Mouse (Mus musculus) lung, postnatal 0 days (tissue): ENCODE results near the gene Lhx5. TPM values are rescaled to one million over a fixed set of nuclear protein-coding genes. Genes with fewer than 3 reads are reported as not detected.

ENCODE experiments used
- ATAC-seq: fragments of 200-750 bp; cut with Nextera tagmentation; 2 replicates; pipeline ENCODE4 v1.8.0; 2017; ENCODE audit warnings: moderate library complexity
- DNase-seq: peaks from one replicate; pipeline ENCODE4 v3.0.0-alpha.2; 2016; ENCODE audit warnings: low spot score
- H3K27ac ChIP-seq: fragments of 300-500 bp; sonication (generic); 2 replicates; pipeline ENCODE4 v1.5.1; 2014; ENCODE audit warnings: antibody characterized with exemption, mild to moderate bottlenecking, low read length, mixed read lengths
- H3K27me3 ChIP-seq: fragments of 300-500 bp; sonication (generic); replicated peaks from 2 replicates; pipeline ENCODE4 v1.6.1; 2014; ENCODE audit warnings: low read length, mixed read lengths; ENCODE audit not compliant: insufficient read depth
- H3K36me3 ChIP-seq: fragments of 300-500 bp; sonication (generic); 2 replicates; pipeline ENCODE4 v1.6.1; 2014; ENCODE audit warnings: low read length, mixed read lengths; ENCODE audit not compliant: insufficient read depth
- H3K4me1 ChIP-seq: fragments of 300-500 bp; sonication (generic); 2 replicates; pipeline ENCODE4 v1.6.1; 2014; ENCODE audit warnings: antibody characterized with exemption, low read depth, low read length, mixed read lengths; ENCODE audit not compliant: insufficient read depth
- H3K4me2 ChIP-seq: fragments of 300-500 bp; sonication (generic); replicated peaks from 2 replicates; pipeline ENCODE4 v1.6.1; 2014; ENCODE audit warnings: low read depth, mild to moderate bottlenecking, low read length, moderate library complexity, mixed read lengths
- H3K4me3 ChIP-seq: fragments of 300-500 bp; sonication (generic); 2 replicates; pipeline ENCODE4 v1.5.1; 2014; ENCODE audit warnings: low read depth, low read length
- H3K9ac ChIP-seq: fragments of 300-500 bp; sonication (generic); replicated peaks from 2 replicates; pipeline ENCODE4 v1.6.1; 2014; ENCODE audit warnings: low read depth, mild to moderate bottlenecking
- H3K9me3 ChIP-seq: fragments of 300-500 bp; sonication (generic); 2 replicates; pipeline ENCODE4 v1.6.1; 2016; ENCODE audit warnings: low read length, mixed read lengths
- CTCF ChIP-seq: IDR thresholded peaks from 2 replicates; pipeline ENCODE4 v1.5.1; 2016; ENCODE audit warnings: antibody characterized with exemption, mild to moderate bottlenecking
- EP300 ChIP-seq: IDR thresholded peaks from 2 replicates; pipeline ENCODE4 v1.6.1; 2016; ENCODE audit warnings: antibody characterized with exemption, mild to moderate bottlenecking, control low read depth
- WGBS: fragments of 180-500 bp; shearing (Covaris S2); extraction: QIAGEN DNeasy Blood & Tissue Kit; methylation state at CpG from one replicate; pipeline ENCODE4 v1.1.7; 2014; 5-methylcytosine and 5-hydroxymethylcytosine counted together
- polyA plus RNA-seq: library from polyadenylated mRNA; unstranded; fragments of >200 nt; fragmentation: Nextera tagmentation; extraction: Ambion mirVana; gene quantifications from 2 replicates; pipeline ENCODE4 v1.2.1, GENCODE M21; 2015

Gene Lhx5
- polyA plus RNA-seq, 1 experiment from 2014 or later = not detected

DNA sequence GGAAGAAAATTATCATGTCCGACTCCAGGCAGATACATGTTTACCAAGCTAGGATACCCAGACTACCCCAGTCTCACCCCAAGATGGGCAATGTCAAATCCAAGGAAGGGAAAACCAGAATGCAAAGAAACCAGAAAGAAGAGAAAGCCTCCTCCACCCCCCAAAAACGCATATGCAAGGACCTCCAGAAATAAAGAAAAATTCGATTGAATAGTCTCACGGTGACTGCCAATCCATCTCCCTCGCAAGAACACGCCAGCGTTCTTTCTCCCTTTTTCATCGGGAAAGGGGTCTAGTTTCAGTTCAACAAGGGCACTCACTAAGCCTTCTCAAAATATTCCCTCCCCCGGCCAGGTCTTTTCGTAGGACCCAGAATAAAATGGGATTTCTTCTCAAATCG, 6.8 kb upstream of the Lhx5 start:
- H3K4me3 ChIP-seq = no peak overlapping the region
- WGBS = 2% methylated on average over 11 of the region's 11 CpGs
- DNase-seq = no peak
- H3K36me3 ChIP-seq = no peaks in the 10 kb centered on the region
- H3K27me3 ChIP-seq = peaks cover 58% of the 10 kb centered on the region
- TF ChIP-seq CTCF (no peak), EP300 (no peak)
- no peaks in the 10 kb centered on the region for H3K9me3 ChIP-seq
- no peak for ATAC-seq
- H3K27ac ChIP-seq = no peak overlapping the region
- no peak overlapping the region for H3K4me2 ChIP-seq
- H3K9ac ChIP-seq = no peak overlapping the region
- H3K4me1 ChIP-seq = no peaks in the 10 kb centered on the region

DNA sequence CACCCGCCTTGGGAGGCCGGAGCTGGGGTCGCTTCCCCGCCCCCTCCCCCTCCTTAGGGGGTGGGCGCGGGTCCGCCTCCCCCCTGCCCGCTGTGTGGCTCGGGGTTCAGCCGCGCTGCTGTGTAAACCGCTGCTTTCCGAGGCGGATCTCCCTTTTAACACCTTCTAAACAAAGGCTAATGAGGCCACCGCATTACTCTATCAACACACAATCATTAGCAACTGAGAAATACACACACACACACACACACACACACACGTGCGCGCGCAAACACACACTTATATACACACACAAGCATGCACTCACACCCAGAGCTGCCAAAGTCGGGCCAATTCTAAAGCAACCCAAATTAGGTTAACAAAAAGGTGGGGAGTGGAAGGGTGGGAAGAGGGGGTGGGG, 5.8 kb upstream of the Lhx5 start:
- Histone ChIP-seq H3K4me1 (no peaks in the 10 kb centered on the region), H3K9ac (no peak overlapping the region), H3K27me3 (peaks cover 67% of the 10 kb centered on the region), H3K9me3 (no peaks in the 10 kb centered on the region), H3K4me3 (no peak overlapping the region), H3K27ac (no peak overlapping the region), H3K4me2 (no peak overlapping the region), H3K36me3 (no peaks in the 10 kb centered on the region)
- ATAC-seq (no peak), DNase-seq (no peak)
- no peak for TF ChIP-seq EP300
- no peak for TF ChIP-seq CTCF
- WGBS = 2% methylated on average over 17 of the region's 20 CpGs

DNA sequence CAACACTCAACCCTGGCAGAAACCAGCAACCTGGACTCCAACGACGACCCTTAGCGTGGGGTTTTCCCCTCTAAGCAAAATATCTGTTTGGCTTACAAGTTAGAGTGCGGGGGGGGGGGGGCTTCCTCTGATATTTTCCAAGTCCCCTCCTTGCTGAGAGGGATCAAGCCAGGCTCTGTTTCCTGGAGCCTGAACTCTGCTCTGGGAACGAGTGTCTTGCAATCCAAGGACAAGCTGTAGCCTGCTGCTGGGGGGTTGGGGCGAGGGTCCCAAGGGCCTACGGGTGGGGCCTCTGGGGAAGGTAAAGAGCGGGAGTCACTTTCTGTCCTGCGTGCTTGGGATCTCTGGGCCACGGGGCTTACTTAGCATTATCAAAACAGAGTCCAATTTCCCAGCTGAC, 4.9 kb upstream of the Lhx5 start:
- TF ChIP-seq EP300 (no peak), CTCF (no peak)
- Histone ChIP-seq H3K36me3 (no peaks in the 10 kb centered on the region), H3K27me3 (peaks cover 75% of the 10 kb centered on the region), H3K9me3 (no peaks in the 10 kb centered on the region), H3K4me2 (no peak overlapping the region), H3K4me3 (no peak overlapping the region), H3K27ac (no peak overlapping the region), H3K4me1 (no peaks in the 10 kb centered on the region), H3K9ac (no peak overlapping the region)
- WGBS = under 1% methylated on average over 10 of the region's 10 CpGs
- DNase-seq (no peak), ATAC-seq (no peak)

DNA sequence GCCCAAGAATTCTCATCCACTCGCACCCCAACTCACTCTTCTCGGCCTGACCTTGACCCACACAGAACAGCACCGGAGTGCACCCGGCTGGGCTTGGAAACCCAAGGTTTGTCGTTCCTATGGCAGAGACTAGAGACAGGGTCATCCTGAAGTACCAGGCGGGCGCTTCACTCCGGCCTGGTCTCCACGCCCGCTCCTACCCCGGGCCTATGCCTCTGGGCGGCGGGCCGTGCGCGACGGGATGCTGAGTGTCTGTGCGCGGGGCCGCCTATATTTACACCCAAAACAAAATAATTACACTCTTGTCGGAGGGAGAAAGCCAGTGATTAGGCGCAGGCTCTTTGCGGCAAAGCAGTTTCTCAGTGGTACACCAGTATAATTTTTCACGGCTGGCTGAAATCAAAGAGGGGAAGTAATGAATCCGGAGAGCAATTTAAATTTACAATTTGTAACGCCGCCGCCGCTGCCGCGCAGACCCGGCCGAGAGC, 4.0 kb upstream of the Lhx5 start:
- Histone ChIP-seq H3K27ac (no peak overlapping the region), H3K4me2 (no peak overlapping the region), H3K4me3 (no peak overlapping the region), H3K9me3 (no peaks in the 10 kb centered on the region), H3K36me3 (no peaks in the 10 kb centered on the region), H3K9ac (no peak overlapping the region), H3K27me3 (peaks cover 85% of the 10 kb centered on the region), H3K4me1 (no peaks in the 10 kb centered on the region)
- ATAC-seq (no peak), DNase-seq (no peak)
- no peak for TF ChIP-seq CTCF
- WGBS = under 1% methylated on average over 33 of the region's 33 CpGs

DNA sequence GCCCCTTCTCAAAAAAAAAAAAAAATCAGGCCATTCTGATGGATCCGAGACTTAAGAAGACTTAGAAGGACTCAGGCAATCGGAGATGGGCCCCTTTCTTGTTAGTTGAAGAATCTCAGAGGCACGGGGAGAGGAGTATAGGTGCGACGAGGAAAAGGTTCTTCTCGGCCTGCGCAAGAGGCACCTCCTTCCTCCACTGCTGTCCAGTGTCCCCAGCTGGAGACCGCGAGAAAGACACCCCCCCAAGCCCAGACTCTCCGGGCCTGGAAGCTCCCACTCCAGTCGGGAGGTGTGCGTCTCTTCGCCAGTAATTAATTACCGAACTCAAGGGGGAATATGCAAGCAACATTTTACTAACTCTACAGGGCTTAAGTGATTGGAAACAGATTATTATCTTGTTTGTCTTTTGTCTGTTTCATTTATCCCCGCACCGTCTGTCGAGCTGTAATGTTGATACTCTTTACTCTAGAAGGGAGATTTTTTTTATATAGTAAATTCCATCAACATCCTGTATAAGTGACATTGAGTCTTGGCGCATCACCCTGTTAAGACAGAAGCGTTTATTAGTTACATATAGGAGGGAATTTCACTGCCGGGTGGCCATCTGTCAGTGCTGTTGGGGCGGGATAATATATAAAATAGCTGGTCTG, 3.2 kb upstream of the Lhx5 start:
- Histone ChIP-seq H3K4me2 (no peak overlapping the region), H3K9ac (no peak overlapping the region), H3K27ac (no peak overlapping the region), H3K27me3 (peaks cover 86% of the 10 kb centered on the region), H3K4me1 (no peaks in the 10 kb centered on the region), H3K36me3 (no peaks in the 10 kb centered on the region), H3K4me3 (no peak overlapping the region), H3K9me3 (no peaks in the 10 kb centered on the region)
- ATAC-seq = no peak
- 2% methylated on average over 21 of the region's 21 CpGs for WGBS
- no peak for TF ChIP-seq EP300
- TF ChIP-seq CTCF = no peak
- no peak for DNase-seq

DNA sequence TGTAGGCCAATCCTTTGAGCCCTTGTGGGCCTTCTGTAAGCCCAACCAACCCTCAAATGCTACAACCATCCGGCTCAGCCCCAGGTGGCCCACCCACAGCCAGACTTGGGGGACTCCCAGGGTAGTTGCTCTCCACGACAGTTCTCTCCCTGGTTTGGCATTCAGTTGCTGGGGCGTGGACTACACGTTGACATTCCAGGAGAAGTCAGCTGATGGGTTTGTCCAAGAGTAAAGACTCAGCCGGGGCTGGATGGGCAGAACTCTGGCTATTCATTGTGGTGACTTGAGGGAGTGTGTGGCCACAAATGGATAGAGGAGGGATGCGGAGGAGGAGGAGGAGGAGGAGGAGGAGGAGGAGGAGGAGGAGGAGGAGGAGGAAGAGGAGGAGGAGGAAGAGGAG, 2.5 kb upstream of the Lhx5 start:
- Histone ChIP-seq H3K4me2 (no peak overlapping the region), H3K4me3 (no peak overlapping the region), H3K27ac (no peak overlapping the region), H3K27me3 (peaks cover 86% of the 10 kb centered on the region), H3K36me3 (no peaks in the 10 kb centered on the region), H3K9ac (no peak overlapping the region), H3K9me3 (no peaks in the 10 kb centered on the region), H3K4me1 (no peaks in the 10 kb centered on the region)
- DNase-seq = no peak
- ATAC-seq = no peak
- TF ChIP-seq CTCF (no peak), EP300 (no peak)
- WGBS = 1% methylated on average over 5 of the region's 6 CpGs

DNA sequence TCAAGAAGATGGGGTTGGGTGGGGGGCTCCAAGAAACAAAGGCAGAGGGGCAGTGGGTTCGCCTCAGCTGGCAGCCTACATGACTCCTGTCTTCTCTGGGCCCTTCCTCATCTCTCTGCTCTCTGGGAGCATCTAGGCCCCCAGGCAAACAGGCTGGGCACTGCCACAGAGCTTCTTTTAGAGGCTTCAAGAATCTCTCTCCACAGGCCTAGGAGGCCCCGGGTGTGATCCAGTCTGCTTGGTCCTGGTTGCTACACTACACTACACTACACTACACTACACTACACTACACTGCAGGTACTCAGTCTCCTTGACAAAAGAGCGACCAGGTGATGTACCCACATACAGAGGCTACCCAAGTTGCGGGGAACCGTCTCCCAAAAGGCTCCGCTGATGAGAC, 1.8 kb upstream of the Lhx5 start:
- Histone ChIP-seq H3K4me2 (no peak overlapping the region), H3K9ac (no peak overlapping the region), H3K27me3 (peaks cover 86% of the 10 kb centered on the region), H3K9me3 (no peaks in the 10 kb centered on the region), H3K36me3 (no peaks in the 10 kb centered on the region), H3K4me3 (no peak overlapping the region), H3K27ac (no peak overlapping the region), H3K4me1 (no peaks in the 10 kb centered on the region)
- ATAC-seq (no peak), DNase-seq (no peak)
- WGBS = 3% methylated on average over 6 of the region's 6 CpGs
- TF ChIP-seq CTCF (no peak), EP300 (no peak)
